Mouse (Mus musculus): ENCODE measurements around the gene Snf8. TPM values are rescaled to one million over a fixed set of nuclear protein-coding genes. Genes with fewer than 3 reads are reported as not detected.
A peak's percentile ranks its signal among the peaks of the same experiment; 100 is the strongest.

Gene Snf8
- 10 to 100 TPM; 37.7 to 51.2 (median 42.6) TPM for polyA plus RNA-seq (2017; shearing (Covaris generic))

GRCm38 (mm10) chr11:96034596-96035052, at the start of gene Snf8:
Snf8 (plus strand) TSS chr11:96034885.
- ATAC-seq, result peak; percentile 88

GRCm38 (mm10) chr11:95987854-95988447, 46.7 kb upstream of the Snf8 start:
- ATAC-seq, result no peak

GRCm38 (mm10) chr11:95988533-95988932, 46.2 kb upstream of the Snf8 start:
- no peak for ATAC-seq

GRCm38 (mm10) chr11:95989864-95990263, 44.8 kb upstream of the Snf8 start:
- ATAC-seq, result no peak

GRCm38 (mm10) chr11:95990431-95990830, 44.3 kb upstream of the Snf8 start:
- no peak for ATAC-seq

GRCm38 (mm10) chr11:95990886-95991708, 43.6 kb upstream of the Snf8 start:
- no peak for ATAC-seq

GRCm38 (mm10) chr11:95994151-95994550, 40.5 kb upstream of the Snf8 start:
- ATAC-seq, result no peak

- ATAC-seq, result no peak
These were observed 31.4 kb upstream of the Snf8 start for GRCm38 (mm10) chr11:96003100-96003900.

- ATAC-seq, result no peak
These were observed 30.5 kb upstream of the Snf8 start for GRCm38 (mm10) chr11:96003969-96004792.

GRCm38 (mm10) chr11:96004793-96005402, 29.8 kb upstream of the Snf8 start:
- ATAC-seq, result no peak

- no peak for ATAC-seq
These were observed 29.0 kb upstream of the Snf8 start, which contains the start of gene Igf2bp1 for GRCm38 (mm10) chr11:96005403-96006271. Igf2bp1 (minus strand) TSS chr11:96005940.

GRCm38 (mm10) chr11:96006367-96006851, 28.3 kb upstream of the Snf8 start:
- ATAC-seq, result no peak

- ATAC-seq, result no peak
These were observed 27.7 kb upstream of the Snf8 start for GRCm38 (mm10) chr11:96006852-96007515.

GRCm38 (mm10) chr11:96007516-96008235, 27.0 kb upstream of the Snf8 start:
- no peak for ATAC-seq

- no peak for ATAC-seq
These were observed 25.9 kb upstream of the Snf8 start for GRCm38 (mm10) chr11:96008827-96009226.

GRCm38 (mm10) chr11:96011982-96012381, 22.7 kb upstream of the Snf8 start:
- ATAC-seq, result no peak

- no peak for ATAC-seq
These were observed 19.3 kb upstream of the Snf8 start for GRCm38 (mm10) chr11:96015421-96015820.

- ATAC-seq, result no peak
These were observed 16.7 kb upstream of the Snf8 start for GRCm38 (mm10) chr11:96017941-96018351.

GRCm38 (mm10) chr11:96020622-96021021, 14.1 kb upstream of the Snf8 start:
- ATAC-seq, result no peak

Measured in inflammation-experienced regulatory T-cells, adult 6 months (primary cell).